Mouse (Mus musculus) heart, postnatal 25 days (tissue): ENCODE measurements at regions not wholly inside any gene's neighbourhood (a gene's known extent, or its start where the extent isn't known, plus 50 kb on each side); places are given as distances from the start of the nearest gene placed in this dataset.

ENCODE experiments used
- DNase-seq: peaks from one replicate; pipeline ENCODE4 v3.0.0; 2022; ENCODE audit warnings: low spot score
- intact Hi-C: fragments of 180-260 bp; cut with DNase I; formaldehyde crosslinking; loops from one replicate; pipeline ENCODE4 v1.15.1; 2025

DNA sequence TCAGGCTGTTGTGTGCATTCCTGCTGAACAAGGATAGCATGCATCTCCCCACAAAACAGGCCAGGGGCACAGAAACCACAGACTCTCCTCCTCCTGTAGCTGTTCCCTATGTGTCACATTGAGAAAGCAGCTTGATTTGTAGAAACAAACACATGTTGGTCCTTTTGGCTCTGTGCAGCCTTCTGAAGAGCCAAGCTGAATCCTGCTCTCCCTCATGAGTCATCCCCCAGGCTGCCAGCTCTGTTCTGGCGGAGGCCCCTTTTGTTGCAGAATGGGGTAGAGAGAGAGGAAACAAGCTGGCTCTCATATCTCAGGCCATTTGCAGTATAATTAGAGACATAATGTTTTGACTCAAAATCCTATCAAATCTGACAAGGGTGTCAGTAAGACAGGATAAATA lies 383.4 kb upstream of the Prkcq start:
- peak; percentile 68 for DNase-seq
- intact Hi-C loops, result no loop called here

- no peak for DNase-seq
- intact Hi-C loops, result no loop called here
Measured at GRCm38 (mm10) chr2:10791233-10791632, 380.7 kb upstream of the Prkcq start.

GRCm38 (mm10) chr2:10816374-10816773 lies 355.5 kb upstream of the Prkcq start:
- no peak for DNase-seq
- intact Hi-C loops, result no loop called here

- no peak for DNase-seq
- intact Hi-C loops, result loop anchor here (2.0 to 5.0 kb wide), 2 partner anchors 41 to 458 kb away; no protein-coding TSS in a partner anchor
Measured at GRCm38 (mm10) chr2:10825278-10826133, 346.4 kb upstream of the Prkcq start.

DNA sequence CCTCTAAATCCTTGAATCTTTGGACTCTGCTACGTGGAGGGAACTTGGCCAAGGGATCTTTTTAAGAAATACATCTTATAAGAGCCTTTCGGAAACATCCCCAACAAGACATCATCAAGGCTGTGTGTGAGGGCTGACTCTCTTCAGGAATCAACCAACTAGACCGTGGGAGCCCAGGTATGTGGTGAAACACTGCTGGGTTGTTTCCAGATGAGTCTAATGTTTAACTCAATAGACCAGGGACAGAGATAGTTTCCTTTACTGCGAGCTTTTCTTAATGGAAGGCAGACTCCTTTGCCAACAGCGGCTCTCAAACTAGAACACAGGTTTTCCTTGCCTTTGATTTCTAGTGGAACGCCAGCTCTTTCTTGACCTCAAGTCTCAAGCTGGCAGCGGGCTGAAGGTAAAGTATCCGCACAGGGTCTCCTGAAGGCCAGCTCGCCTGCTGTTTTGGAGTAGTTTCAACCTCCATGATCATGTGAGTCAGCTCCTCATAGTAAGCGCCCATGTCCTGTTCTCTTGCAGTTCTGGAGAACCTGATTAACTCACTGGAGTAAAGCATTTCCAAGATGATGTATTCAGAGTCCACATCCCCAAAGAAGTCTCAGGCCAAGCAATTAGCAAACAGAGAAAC lies 345.7 kb upstream of the Prkcq start:
- DNase-seq, result no peak
- intact Hi-C loops, result loop anchor here (5.0 kb wide), 1 partner anchor 459 kb away; no protein-coding TSS in a partner anchor

- no peak for DNase-seq
- intact Hi-C loops, result no loop called here
Measured at GRCm38 (mm10) chr2:10839976-10840375, 331.9 kb upstream of the Prkcq start.

GRCm38 (mm10) chr2:10861654-10862292 lies 310.1 kb upstream of the Prkcq start:
- DNase-seq, result no peak

GRCm38 (mm10) chr2:10864451-10864850 lies 307.5 kb upstream of the Prkcq start:
- intact Hi-C loops, result no loop called here
- DNase-seq, result no peak

More at GRCm38 (mm10) chr2:10861654-10862292, 310.1 kb upstream of the Prkcq start:
- intact Hi-C loops, result no loop called here

DNA sequence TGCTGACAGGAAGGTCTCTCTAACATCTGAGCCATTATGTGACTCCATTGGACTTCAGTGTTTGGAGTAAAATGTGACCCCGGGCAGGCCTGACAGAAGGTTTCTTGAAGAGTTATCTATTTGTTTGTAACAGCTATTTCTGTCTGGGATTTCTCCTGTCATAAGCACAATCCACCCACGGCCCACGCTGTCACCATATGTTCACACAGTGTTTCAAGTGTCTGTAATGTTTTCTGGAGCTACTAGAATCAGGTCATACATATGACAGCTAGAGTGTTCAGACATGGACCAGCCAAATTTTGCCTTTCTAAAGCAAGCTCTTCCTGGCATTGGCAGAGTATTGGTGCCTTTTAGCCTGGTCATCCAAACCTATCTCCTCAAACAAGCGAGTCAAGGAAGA lies 297.6 kb upstream of the Prkcq start:
- no peak for DNase-seq
- intact Hi-C loops, result no loop called here

- DNase-seq, result no peak
- intact Hi-C loops, result no loop called here
Measured at GRCm38 (mm10) chr2:10901926-10902325, 270.0 kb upstream of the Prkcq start.

- intact Hi-C loops, result no loop called here
- DNase-seq, result no peak
Measured at GRCm38 (mm10) chr2:10919955-10920354, 252.0 kb upstream of the Prkcq start.

DNA sequence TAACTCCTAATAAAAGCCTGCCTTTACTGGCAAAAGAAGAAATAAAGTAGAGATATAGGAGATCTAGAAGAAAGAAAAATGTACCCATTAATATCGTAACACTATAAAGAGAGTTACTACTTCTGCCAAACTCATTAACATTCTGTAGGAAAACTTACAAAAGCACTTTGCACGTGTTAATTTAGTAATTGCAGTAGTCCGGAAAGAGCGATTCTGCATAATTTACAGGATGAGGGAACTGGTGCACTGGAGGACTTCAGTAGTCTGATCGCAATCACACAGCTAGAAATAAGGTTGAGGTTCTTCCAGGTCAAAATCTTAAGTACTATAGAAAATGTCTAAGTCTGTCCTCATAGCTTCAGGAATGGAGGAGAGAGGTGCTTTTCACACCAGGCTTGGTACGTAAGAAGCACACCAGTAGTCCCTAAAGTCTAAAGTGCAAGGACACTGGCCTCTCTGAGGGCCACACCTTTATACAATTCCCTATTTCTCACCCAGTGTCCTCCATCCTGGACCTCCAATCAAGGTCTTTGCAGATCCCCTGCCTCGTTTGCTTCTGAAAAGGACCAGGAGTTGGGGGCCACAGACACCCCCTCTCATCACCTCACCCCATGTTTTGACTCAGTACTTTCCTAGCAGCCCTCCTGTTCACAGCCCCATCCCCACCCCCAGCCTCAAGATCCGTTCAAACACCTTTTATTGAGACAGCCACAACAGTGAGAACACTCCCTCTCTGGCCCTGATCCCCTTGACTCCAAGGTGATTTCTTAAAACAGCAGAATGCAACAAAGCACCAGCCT lies 251.0 kb upstream of the Prkcq start:
- intact Hi-C loops, result no loop called here
- DNase-seq, result no peak

GRCm38 (mm10) chr2:10921486-10922450 lies 250.1 kb upstream of the Prkcq start:
- no peak for DNase-seq
- intact Hi-C loops, result no loop called here

GRCm38 (mm10) chr2:10923984-10924383 lies 247.9 kb upstream of the Prkcq start:
- intact Hi-C loops, result no loop called here
- no peak for DNase-seq

GRCm38 (mm10) chr2:10925361-10925760 lies 246.5 kb upstream of the Prkcq start:
- DNase-seq, result no peak
- intact Hi-C loops, result no loop called here

DNA sequence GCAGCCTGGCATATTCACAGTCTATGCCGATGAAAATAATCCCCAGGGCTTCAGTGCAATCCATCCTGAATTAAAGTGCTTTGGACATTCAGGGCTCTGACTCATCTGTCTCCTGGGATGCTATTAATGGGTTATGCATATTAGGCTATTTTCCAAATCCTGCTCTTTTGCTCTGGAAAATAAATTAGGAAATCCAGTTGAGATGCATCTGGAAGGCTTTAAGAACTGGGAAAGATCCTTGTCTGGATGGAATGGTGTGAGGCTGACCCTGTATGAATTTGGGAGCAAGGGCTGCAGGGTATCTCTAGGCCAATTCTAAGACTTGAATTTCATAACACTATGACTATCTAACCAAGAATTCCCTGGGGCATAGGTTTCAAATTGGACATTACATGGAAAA lies 234.5 kb upstream of the Prkcq start:
- DNase-seq, result no peak
- intact Hi-C loops, result no loop called here

- no peak for DNase-seq
- intact Hi-C loops, result no loop called here
Measured at GRCm38 (mm10) chr2:10965224-10965623, 206.7 kb upstream of the Prkcq start.

DNA sequence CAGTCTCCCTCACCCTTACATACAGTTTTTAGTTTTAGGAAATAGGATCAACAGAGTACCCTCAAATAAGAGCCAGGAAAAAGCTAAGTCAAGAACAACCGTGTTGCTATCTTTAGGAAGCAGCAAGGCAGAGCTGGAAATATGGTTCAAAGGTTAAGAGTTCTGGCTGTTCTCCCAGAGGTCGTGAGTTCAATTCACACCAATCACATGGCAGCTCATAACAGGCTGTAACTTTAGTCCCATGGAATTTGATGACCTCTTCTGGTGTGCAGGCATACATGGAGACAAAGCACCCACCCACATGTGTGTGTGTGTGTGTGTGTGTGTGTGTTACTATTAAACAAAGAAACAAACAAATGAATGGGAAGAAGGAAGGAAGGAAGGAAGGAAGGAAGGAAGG lies 205.0 kb upstream of the Prkcq start:
- no peak for DNase-seq
- intact Hi-C loops, result no loop called here

DNA sequence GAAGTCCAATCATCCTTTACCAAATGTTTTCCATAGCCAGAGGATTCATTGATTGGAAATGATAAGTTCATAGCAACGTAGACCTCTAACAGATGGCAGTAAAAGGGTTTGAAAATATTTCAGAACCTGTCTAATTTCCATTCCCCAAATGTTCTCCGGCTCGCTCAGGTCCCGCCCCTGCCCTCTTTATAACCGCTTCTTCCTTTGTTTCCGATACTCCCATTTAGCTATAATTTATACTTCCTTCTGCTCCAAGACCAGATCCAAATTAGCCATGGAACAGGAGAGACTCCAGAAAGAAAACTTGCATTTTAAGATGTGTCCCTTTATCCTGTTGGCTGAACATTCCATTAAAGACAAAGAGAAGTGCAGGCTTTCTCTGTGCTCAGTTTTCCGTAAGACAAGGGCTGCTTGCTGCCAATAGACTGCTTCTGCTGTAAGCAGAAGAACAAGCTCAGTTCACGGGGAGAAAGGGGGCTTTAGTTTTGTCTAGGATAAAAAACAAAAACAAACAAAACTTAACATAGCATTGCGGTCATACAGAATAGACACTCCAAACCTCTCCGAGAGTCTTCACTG lies 202.7 kb upstream of the Prkcq start:
- no peak for DNase-seq
- intact Hi-C loops, result no loop called here
